Mouse (Mus musculus) hindbrain, embryonic 12.5 days (tissue): ENCODE data around the gene Depdc7. TPM values are rescaled to one million over a fixed set of nuclear protein-coding genes. Genes with fewer than 3 reads are reported as not detected.

Experiments
- ATAC-seq: fragments of 200-750 bp; cut with Nextera tagmentation; 2 replicates; pipeline ENCODE4 v1.8.0; 2017; ENCODE audit warnings: moderate TSS enrichment; ENCODE audit not compliant: low FRiP score
- H3K27ac ChIP-seq: fragments of 300-500 bp; sonication (generic); 2 replicates; pipeline ENCODE4 v1.5.1; 2016; ENCODE audit warnings: mild to moderate bottlenecking
- H3K27me3 ChIP-seq: fragments of 300-500 bp; sonication (generic); 2 replicates; pipeline ENCODE4 v1.6.1; 2016; ENCODE audit warnings: mild to moderate bottlenecking
- H3K36me3 ChIP-seq: fragments of 300-500 bp; sonication (generic); 2 replicates; pipeline ENCODE4 v1.6.1; 2016; ENCODE audit warnings: mild to moderate bottlenecking
- H3K4me1 ChIP-seq: fragments of 300-500 bp; sonication (generic); 2 replicates; pipeline ENCODE4 v1.6.1; 2016
- H3K4me2 ChIP-seq: fragments of 300-500 bp; sonication (generic); replicated peaks from 2 replicates; pipeline ENCODE4 v1.6.1; 2016; ENCODE audit warnings: mild to moderate bottlenecking
- H3K4me3 ChIP-seq: fragments of 300-500 bp; sonication (generic); 2 replicates; pipeline ENCODE4 v1.5.1; 2016; ENCODE audit warnings: mild to moderate bottlenecking
- H3K9ac ChIP-seq: fragments of 300-500 bp; sonication (generic); 2 replicates; pipeline ENCODE4 v1.6.1; 2016; ENCODE audit warnings: mild to moderate bottlenecking, moderate library complexity
- H3K9me3 ChIP-seq: fragments of 300-500 bp; sonication (generic); replicated peaks from 2 replicates; pipeline ENCODE4 v1.6.1; 2016; ENCODE audit warnings: mild to moderate bottlenecking
- WGBS: fragments of 180-500 bp; shearing (Covaris S2); methylation state at CpG from one replicate; pipeline ENCODE4 v1.1.7; 2016; 5-methylcytosine and 5-hydroxymethylcytosine counted together
- polyA plus RNA-seq: library from polyadenylated mRNA; unstranded; fragments of >200 nt; fragmentation: Nextera tagmentation; extraction: Ambion mirVana; gene quantifications from 2 replicates; pipeline ENCODE4 v1.2.1, GENCODE M21; 2016

Depdc7 gene
- 2.6 and 2.8 TPM in 2 replicates for polyA plus RNA-seq

DNA sequence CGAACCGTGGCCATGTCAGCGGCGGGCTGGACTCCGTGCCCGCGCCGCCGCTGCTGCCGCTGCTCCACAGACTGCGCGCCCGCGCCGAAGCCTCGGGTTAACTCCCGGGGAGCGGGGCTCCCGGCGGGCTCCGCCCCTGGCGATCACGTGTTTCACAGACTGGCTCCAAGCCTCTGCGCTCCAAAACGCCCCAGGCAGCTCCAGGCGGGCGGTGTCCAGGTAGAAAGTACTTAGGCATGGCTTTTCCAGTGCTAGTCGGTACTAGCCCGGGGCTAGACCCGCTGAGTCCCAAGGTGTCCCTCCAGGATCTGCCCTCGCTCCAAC, at the start of gene Depdc7:
TSS of gene Depdc7 (minus strand) at position 138 of the 324 bp plus-strand sequence.
- Histone ChIP-seq H3K4me2 (peak within 1 kb of the TSS; percentile 96), H3K27me3 (peaks cover 39% of the 10 kb centered on the region), H3K36me3 (no peaks in the 10 kb centered on the region), H3K4me3 (peak within 1 kb of the TSS; percentile 64), H3K9me3 (no peaks in the 10 kb centered on the region), H3K27ac (no peak within 1 kb of the TSS), H3K4me1 (peaks cover 11% of the 10 kb centered on the region), H3K9ac (peak within 1 kb of the TSS; percentile 67)
- whole genome bisulfite sequencing, result under 1% methylated on average over 31 of the region's 31 CpGs
- ATAC-seq, result peak; percentile 89

DNA sequence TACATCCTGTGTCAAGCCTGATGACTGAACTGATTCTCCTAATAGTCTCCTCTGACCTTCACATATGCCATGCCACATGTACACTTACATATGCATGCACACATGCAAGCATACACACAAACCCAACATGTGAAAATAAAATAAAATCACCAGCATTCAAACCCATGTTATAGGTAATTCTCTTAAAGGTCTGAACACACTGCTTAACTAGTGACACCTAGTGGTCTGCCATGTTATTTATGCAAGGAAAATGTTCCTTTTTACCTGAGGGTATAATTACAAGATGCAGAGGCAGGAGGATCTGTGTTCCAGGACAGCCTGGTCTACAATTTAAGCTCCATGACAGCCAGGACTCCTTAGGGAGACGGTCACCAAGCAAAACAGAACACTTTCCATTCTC, 32.1 kb upstream of the Depdc7 start:
- Histone ChIP-seq H3K4me3 (no peak overlapping the region), H3K36me3 (peaks cover 46% of the 10 kb centered on the region), H3K4me1 (no peaks in the 10 kb centered on the region), H3K27me3 (no peaks in the 10 kb centered on the region), H3K27ac (no peak overlapping the region), H3K4me2 (no peak overlapping the region), H3K9me3 (no peaks in the 10 kb centered on the region), H3K9ac (no peak overlapping the region)
- ATAC-seq, result no peak
- WGBS, result 86% methylated on average over 1 of the region's 1 CpGs

DNA sequence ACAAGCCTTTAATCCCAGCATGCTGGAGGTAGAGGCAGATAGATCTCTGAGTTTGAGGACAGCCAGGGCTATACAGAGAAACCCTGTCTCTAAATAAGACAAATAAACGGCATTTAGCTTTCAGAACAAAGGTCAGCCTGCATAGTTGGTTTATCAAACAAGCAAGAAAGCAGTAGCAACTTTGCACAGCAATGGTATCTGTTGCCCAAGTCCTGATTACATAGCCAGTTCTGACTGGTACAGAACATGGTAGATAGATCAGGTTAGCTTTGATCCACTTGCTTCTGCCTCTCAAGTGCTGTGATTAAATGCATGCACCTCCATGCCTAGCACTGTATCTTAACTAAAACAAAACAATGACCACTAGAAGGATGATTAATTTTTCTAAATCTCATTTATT, 26.0 kb upstream of the Depdc7 start:
- Histone ChIP-seq H3K9ac (no peak overlapping the region), H3K4me1 (no peaks in the 10 kb centered on the region), H3K9me3 (no peaks in the 10 kb centered on the region), H3K27ac (no peak overlapping the region), H3K27me3 (no peaks in the 10 kb centered on the region), H3K36me3 (peaks cover 50% of the 10 kb centered on the region), H3K4me2 (no peak overlapping the region), H3K4me3 (no peak overlapping the region)
- 100% methylated on average over 1 of the region's 1 CpGs for WGBS
- ATAC-seq, result no peak

DNA sequence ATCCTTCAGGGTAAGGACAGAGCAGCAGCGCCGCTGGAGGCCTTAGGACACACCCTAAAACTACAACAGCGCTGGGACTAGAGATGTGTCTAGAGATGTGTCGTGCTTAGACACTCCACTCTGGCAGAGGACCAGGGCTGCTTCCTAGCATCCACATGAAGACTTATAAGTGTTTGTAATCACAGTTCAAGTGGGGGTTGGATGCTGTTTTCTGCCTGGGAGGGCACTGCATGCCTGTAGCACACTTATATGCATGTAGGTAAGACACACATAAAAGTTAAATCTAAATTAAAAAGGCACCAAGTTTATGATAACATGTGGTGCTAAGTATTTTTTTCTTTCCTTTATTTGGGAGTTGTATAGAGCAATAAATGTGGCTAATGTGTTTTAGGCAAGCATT, 21.3 kb upstream of the Depdc7 start:
- Histone ChIP-seq H3K27me3 (no peaks in the 10 kb centered on the region), H3K4me2 (no peak overlapping the region), H3K4me3 (no peak overlapping the region), H3K9ac (no peak overlapping the region), H3K27ac (no peak overlapping the region), H3K9me3 (no peaks in the 10 kb centered on the region), H3K4me1 (no peaks in the 10 kb centered on the region), H3K36me3 (peaks cover 43% of the 10 kb centered on the region)
- ATAC-seq, result no peak
- WGBS, result 95% methylated on average over 4 of the region's 4 CpGs

DNA sequence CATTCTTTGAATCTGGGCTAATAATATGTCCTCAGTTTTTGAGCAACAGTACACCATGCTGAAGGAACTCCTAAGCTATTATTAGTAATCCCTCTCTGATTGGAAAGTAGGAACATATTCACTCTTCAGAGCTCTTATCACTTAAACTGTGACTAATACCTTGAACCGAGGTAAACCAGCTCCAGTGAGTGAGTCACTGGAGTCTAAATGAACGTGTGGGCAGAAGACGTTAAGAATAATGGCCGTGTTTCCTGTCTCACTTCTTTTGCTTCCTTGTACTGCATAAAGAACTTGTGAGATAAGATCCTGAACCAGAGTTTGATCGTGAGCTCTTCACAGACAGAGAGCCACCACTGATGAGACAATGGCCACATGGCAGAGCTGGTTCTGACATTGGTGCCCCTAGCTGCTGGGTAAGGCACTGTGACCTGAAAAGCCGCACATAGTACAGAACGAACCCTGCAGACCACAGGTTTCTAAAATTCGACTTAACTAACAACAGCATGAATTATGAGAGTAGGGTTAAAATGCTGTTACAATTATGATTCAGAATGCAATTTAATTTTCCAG, 20.5 kb upstream of the Depdc7 start:
- Histone ChIP-seq H3K36me3 (peaks cover 38% of the 10 kb centered on the region), H3K4me1 (0 out of 2 replicates have a peak, but pooled peaks cover under 1% of the 10 kb centered on the region), H3K9ac (no peak overlapping the region), H3K4me2 (no peak overlapping the region), H3K27ac (no peak overlapping the region), H3K9me3 (no peaks in the 10 kb centered on the region), H3K4me3 (no peak overlapping the region), H3K27me3 (no peaks in the 10 kb centered on the region)
- ATAC-seq, result no peak
- WGBS, result 89% methylated on average over 8 of the region's 8 CpGs

DNA sequence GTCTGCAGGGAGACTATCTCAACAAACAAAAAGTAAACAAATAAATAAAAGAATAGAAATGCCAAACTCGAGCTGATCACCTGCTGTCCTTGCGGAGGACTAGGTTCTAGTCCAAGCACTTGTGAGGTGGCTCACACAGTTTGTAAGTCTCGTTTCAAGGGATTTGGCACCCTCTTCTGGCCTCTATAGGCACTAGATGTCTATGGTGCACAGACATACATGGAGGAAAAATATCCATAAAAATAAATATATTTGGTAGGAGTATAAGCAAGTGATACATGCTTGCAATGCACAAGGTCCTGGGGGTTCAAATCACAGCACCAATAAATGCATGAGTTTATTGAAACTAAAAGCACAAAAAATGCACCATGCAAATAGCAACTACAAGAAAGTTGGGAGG, 7.9 kb upstream of the Depdc7 start:
- 55% methylated on average over 3 of the region's 3 CpGs for WGBS
- Histone ChIP-seq H3K27me3 (no peaks in the 10 kb centered on the region), H3K4me2 (no peak overlapping the region), H3K36me3 (peaks cover 4% of the 10 kb centered on the region; the same call in 1 of the 2 replicates), H3K9me3 (no peaks in the 10 kb centered on the region), H3K4me3 (no peak overlapping the region), H3K9ac (no peak overlapping the region), H3K4me1 (no peaks in the 10 kb centered on the region), H3K27ac (no peak overlapping the region)
- no peak for ATAC-seq

DNA sequence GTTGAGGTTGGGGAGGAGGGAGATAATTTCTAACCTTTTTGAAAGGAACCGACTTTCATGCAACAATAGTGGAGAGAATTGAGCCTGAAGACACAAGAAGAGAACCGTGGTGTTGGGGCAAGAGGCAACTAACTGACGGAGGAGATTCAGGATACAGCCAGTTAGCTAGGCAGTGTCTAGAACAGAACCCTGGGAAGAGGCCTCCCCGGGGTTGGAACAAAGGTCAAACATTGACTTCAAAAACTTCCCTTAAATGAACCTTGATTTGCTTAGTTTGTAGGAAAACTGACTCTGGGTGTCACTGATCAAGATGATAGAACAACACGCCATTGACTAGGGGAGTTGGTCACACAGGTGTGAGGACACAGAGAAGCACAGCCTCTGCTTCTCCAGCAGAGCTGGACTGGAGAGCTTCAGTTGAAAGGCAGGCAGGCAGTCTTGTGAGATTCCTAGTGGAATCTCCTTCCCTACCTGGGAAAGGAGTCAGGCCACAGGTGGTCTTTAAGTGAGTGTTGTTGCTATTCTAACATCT, 6.0 kb upstream of the Depdc7 start:
- no peak overlapping the region for H3K4me2 ChIP-seq
- no peaks in the 10 kb centered on the region for H3K9me3 ChIP-seq
- H3K4me3 ChIP-seq, result no peak overlapping the region
- H3K9ac ChIP-seq, result no peak overlapping the region
- H3K27me3 ChIP-seq, result peaks cover 3% of the 10 kb centered on the region; the same call in 1 of the 2 replicates
- peaks cover 4% of the 10 kb centered on the region; the same call in 1 of the 2 replicates for H3K36me3 ChIP-seq
- no peak overlapping the region for H3K27ac ChIP-seq
- ATAC-seq, result no peak
- no peaks in the 10 kb centered on the region for H3K4me1 ChIP-seq
- WGBS, result 74% methylated on average over 5 of the region's 5 CpGs

DNA sequence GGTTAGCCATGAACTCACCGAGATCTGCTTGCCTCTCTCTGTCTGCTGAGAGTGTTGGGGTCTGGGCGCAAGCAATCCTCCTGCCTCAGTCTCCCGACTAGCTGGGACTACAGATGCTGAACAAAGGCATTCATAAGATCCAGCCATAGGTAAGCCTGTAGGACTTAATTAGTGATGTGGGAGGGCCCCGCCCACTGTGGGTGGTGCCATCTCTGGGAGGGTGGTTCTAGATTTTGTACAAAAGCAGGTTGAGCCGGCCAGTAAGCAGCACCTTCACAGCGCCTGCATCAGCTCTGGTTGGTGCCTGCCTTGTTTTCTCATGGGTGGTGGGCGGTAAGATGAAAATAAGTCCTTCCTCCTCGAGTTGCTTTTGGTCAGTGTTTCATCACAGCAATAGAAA, 3.6 kb upstream of the Depdc7 start:
- ATAC-seq, result no peak
- Histone ChIP-seq H3K27ac (no peak overlapping the region), H3K27me3 (peaks cover 26% of the 10 kb centered on the region), H3K9ac (no peak overlapping the region), H3K4me2 (no peak overlapping the region), H3K9me3 (no peaks in the 10 kb centered on the region), H3K4me1 (peaks cover 11% of the 10 kb centered on the region), H3K36me3 (no peaks in the 10 kb centered on the region), H3K4me3 (no peak overlapping the region)
- WGBS, result 57% methylated on average over 8 of the region's 8 CpGs

DNA sequence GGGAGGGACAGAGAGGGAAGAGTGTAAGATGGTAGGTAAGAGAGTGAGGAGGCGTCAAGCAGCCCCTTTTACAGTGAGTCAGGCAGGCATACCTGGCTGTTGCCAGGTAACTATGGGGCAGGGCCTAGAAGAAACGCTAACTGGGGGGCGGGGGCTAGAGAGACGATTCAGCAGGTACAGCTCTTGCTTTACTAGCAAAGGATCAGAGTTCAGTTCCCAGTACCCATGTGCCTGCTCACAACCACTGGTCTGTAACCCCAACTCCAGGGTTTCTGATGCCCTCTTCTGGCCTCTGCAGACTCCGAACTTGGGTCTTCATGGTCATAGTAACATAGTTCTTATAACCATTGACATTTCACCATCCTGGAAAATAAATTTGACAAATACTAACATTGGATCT, 1.3 kb upstream of the Depdc7 start:
- peaks cover 11% of the 10 kb centered on the region for H3K4me1 ChIP-seq
- no peaks in the 10 kb centered on the region for H3K36me3 ChIP-seq
- H3K9me3 ChIP-seq, result no peaks in the 10 kb centered on the region
- WGBS, result 48% methylated on average over 5 of the region's 5 CpGs
- ATAC-seq, result no peak
- H3K9ac ChIP-seq, result no peak overlapping the region
- no peak overlapping the region for H3K4me3 ChIP-seq
- H3K27ac ChIP-seq, result no peak overlapping the region
- H3K4me2 ChIP-seq, result no peak overlapping the region
- H3K27me3 ChIP-seq, result peaks cover 39% of the 10 kb centered on the region

DNA sequence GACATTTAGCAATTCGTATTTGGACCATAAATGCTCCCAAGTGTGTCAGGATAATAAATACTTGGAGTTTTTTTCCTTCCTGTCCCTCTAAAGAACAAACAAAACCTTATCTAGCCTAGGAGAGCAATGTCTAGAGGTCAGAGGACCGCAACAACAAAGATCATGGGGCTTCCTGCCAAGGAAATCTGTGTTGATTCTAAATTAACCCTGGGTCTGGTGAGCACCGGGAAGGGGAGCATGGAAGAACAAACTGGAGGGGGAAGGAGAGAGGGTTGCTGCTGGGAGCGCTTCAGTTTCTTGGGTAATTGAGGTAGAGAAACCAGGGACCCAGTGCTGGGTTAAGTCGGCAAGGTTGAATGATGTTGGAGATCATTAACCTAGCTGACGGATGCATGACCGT, 482 bp upstream of the Depdc7 start:
- H3K4me3 ChIP-seq, result peak overlapping the region; percentile 64
- H3K27me3 ChIP-seq, result peaks cover 39% of the 10 kb centered on the region
- WGBS, result 8% methylated on average over 7 of the region's 7 CpGs
- H3K9ac ChIP-seq, result peak overlapping the region; percentile 67
- no peaks in the 10 kb centered on the region for H3K9me3 ChIP-seq
- H3K36me3 ChIP-seq, result no peaks in the 10 kb centered on the region
- no peak overlapping the region for H3K27ac ChIP-seq
- peak overlapping the region; percentile 96 for H3K4me2 ChIP-seq
- 0 out of 2 replicates have a peak, but pooled peaks have one; percentile 4 for ATAC-seq
- peaks cover 11% of the 10 kb centered on the region for H3K4me1 ChIP-seq

DNA sequence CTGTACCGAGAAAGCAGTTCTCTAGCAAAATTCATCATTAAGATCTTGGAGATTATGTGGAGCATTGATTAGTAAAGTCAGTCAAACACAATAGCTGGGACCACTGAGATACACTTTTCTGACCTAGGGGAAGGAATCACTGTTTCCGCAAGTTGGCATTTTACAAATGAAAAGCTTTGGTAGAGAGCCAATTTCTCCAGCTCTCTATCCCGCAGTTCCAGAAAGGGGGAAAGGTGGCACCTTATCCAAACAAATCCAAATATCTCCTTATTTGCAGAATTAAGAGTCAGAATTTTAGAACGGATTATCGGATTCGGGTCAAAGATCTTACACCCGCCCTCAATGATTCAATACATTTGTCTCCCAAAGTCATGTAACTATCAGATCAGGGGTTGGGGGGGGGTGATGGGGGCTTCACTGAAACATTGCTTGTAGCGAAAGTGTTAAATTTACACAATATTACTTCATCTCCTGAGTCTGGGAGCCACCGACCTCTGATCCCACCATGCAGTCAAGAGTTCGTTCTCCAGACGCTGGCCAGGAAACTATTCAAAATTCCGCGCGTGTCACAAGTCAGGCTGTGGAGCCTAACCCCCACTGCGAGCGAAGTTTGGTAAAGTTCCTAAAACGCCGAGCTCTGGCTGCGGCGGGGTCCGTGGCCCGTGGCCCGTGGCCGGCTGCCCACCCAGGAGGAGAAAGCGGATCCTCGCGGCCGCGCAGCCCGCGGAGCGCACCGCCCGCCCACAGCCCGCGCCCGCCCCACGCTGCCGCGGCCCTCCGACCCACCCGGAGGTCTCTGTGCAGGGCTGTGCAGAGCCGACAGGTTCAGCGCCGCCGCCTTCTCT, 560 bp downstream of the Depdc7 start:
- Histone ChIP-seq H3K27ac (no peak overlapping the region), H3K4me3 (peak overlapping the region; percentile 64), H3K9me3 (no peaks in the 10 kb centered on the region), H3K36me3 (no peaks in the 10 kb centered on the region), H3K27me3 (peaks cover 39% of the 10 kb centered on the region), H3K9ac (peak overlapping the region; percentile 67), H3K4me2 (peak overlapping the region; percentile 96), H3K4me1 (peaks cover 11% of the 10 kb centered on the region)
- WGBS, result 5% methylated on average over 42 of the region's 46 CpGs
- ATAC-seq, result peak; percentile 44

DNA sequence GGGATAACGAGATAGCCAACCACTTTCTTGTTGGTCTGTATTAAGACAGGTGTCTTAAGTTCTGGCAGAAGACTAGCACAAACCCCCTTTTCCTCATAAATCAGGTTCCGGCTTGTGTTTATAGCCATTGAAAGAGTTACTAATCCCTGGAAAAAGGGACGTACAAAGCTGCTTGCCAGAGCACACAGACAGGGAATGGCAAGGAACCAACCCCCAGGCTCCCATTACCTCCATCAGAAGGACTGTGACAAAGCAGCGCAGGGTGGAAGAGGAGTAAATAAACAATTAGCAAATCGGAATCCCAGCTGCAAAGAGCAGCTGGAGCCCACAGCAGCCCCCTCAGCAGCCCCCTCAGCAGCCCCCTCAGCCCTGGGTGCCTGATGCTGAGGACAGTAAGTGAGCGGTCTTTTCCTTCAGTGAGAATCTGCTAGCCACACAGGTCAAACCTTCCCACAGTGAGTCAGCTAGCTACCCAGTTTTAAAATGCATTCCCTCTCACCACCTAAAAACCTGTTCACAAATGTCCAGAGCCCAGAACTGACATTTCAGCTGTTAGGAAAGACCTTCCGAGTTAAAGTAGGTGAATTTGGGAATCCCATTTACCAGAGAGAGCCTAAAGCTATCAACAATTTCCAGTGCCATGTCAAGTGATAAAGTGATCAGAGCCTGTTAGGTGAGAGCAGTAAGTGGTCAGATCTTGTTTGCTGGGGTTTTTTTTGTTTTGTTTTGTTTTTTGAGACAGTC, 1.5 kb downstream of the Depdc7 start:
- no peak overlapping the region for H3K4me3 ChIP-seq
- H3K27ac ChIP-seq, result no peak overlapping the region
- no peaks in the 10 kb centered on the region for H3K36me3 ChIP-seq
- H3K9me3 ChIP-seq, result no peaks in the 10 kb centered on the region
- peaks cover 11% of the 10 kb centered on the region for H3K4me1 ChIP-seq
- H3K27me3 ChIP-seq, result peaks cover 39% of the 10 kb centered on the region
- WGBS, result 37% methylated on average over 7 of the region's 7 CpGs
- no peak for ATAC-seq
- H3K9ac ChIP-seq, result no peak overlapping the region
- no peak overlapping the region for H3K4me2 ChIP-seq
